Mouse (Mus musculus): ENCODE measurements around the gene Rab31. TPM values are rescaled to one million over a fixed set of nuclear protein-coding genes. Genes with fewer than 3 reads are reported as not detected.

The Rab31 gene
- polyA plus RNA-seq, 1 experiment from 2014 or later: 67.6 TPM

DNA sequence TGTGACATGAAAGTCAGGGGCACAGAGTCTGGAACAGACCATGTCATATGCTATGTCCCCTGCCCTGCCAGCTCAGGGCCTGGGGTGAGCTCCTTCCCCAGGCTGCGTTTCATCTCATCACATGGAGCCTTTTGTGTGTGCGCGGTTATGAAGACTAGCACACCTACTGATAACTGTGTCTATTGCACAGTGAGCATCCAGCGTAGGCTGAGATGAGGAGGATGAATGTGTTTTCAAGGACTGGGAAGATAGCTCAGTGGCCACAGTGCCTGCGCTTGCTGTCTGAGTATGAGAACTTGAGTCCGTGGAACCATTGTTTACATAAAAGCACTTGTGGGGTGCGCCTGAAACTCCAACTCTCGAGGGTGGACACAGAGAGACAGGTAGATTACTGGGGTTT, 96.0 kb downstream of the Rab31 start:
- ATAC-seq (ENCODE audit: low FRiP score): no peak
- Histone ChIP-seq H3K9ac (ENCODE audit: low read length) (no peak overlapping the region), H3K27me3 (ENCODE audit: control insufficient read depth, insufficient read depth, low read length) (no peaks in the 10 kb centered on the region), H3K4me1 (ENCODE audit: control insufficient read depth, insufficient read depth, low read length) (no peaks in the 10 kb centered on the region), H3K9me3 (ENCODE audit: control insufficient read depth, low read length) (no peaks in the 10 kb centered on the region), H3K4me3 (ENCODE audit: low read depth, low read length) (no peak overlapping the region), H3K27ac (ENCODE audit: low read depth, low read length) (no peak overlapping the region), H3K36me3 (ENCODE audit: control insufficient read depth, insufficient read depth, low read length) (no peaks in the 10 kb centered on the region), H3K4me2 (no peak overlapping the region)
- WGBS: 94% methylated on average over 8 of the region's 8 CpGs
- no peak for DNase-seq (ENCODE audit: low spot score, missing footprints)

GRCm38 (mm10) chr17:65675985-65676384, 96.6 kb downstream of the Rab31 start:
- no peak for DNase-seq (ENCODE audit: low spot score, missing footprints)
- Histone ChIP-seq H3K4me2 (no peak overlapping the region), H3K9me3 (ENCODE audit: control insufficient read depth, low read length) (no peaks in the 10 kb centered on the region), H3K4me1 (ENCODE audit: control insufficient read depth, insufficient read depth, low read length) (no peaks in the 10 kb centered on the region), H3K27me3 (ENCODE audit: control insufficient read depth, insufficient read depth, low read length) (no peaks in the 10 kb centered on the region), H3K4me3 (ENCODE audit: low read depth, low read length) (no peak overlapping the region), H3K9ac (ENCODE audit: low read length) (no peak overlapping the region), H3K36me3 (ENCODE audit: control insufficient read depth, insufficient read depth, low read length) (no peaks in the 10 kb centered on the region), H3K27ac (ENCODE audit: low read depth, low read length) (no peak overlapping the region)
- 90% methylated on average over 3 of the region's 3 CpGs for WGBS
- ATAC-seq (ENCODE audit: low FRiP score): no peak

GRCm38 (mm10) chr17:65674710-65675171, 97.8 kb downstream of the Rab31 start:
- Histone ChIP-seq H3K4me2 (no peak overlapping the region), H3K9ac (ENCODE audit: low read length) (no peak overlapping the region), H3K4me3 (ENCODE audit: low read depth, low read length) (no peak overlapping the region), H3K36me3 (ENCODE audit: control insufficient read depth, insufficient read depth, low read length) (no peaks in the 10 kb centered on the region), H3K4me1 (ENCODE audit: control insufficient read depth, insufficient read depth, low read length) (no peaks in the 10 kb centered on the region), H3K27ac (ENCODE audit: low read depth, low read length) (no peak overlapping the region), H3K27me3 (ENCODE audit: control insufficient read depth, insufficient read depth, low read length) (no peaks in the 10 kb centered on the region), H3K9me3 (ENCODE audit: control insufficient read depth, low read length) (no peaks in the 10 kb centered on the region)
- DNase-seq (ENCODE audit: low spot score, missing footprints) (no peak), ATAC-seq (ENCODE audit: low FRiP score) (no peak)
- 50% methylated on average over 1 of the region's 1 CpGs for WGBS

DNA sequence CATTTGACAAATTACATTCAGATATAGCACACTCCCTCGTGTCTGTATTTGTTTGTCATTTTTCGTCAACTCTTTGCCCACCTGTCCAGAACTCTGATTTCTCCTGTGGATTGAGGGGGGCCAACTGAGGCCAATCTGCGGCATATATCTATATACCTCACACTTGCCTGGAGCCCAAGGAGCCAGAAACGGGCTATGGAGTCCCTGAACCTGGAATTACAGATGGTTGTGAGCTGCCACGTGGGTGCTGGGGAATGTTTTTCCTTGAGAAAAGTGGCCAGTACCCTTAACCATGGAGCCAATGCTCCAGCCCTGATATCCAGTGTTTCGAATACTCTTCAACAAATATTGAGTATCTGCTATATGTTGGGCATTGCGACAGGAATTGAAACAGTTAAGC, 99.6 kb downstream of the Rab31 start:
- Histone ChIP-seq H3K9ac (ENCODE audit: low read length) (no peak overlapping the region), H3K27ac (ENCODE audit: low read depth, low read length) (no peak overlapping the region), H3K36me3 (ENCODE audit: control insufficient read depth, insufficient read depth, low read length) (no peaks in the 10 kb centered on the region), H3K4me1 (ENCODE audit: control insufficient read depth, insufficient read depth, low read length) (no peaks in the 10 kb centered on the region), H3K4me2 (no peak overlapping the region), H3K4me3 (ENCODE audit: low read depth, low read length) (no peak overlapping the region), H3K9me3 (ENCODE audit: control insufficient read depth, low read length) (no peaks in the 10 kb centered on the region), H3K27me3 (ENCODE audit: control insufficient read depth, insufficient read depth, low read length) (no peaks in the 10 kb centered on the region)
- 88% methylated on average over 7 of the region's 7 CpGs for WGBS
- DNase-seq (ENCODE audit: low spot score, missing footprints) (no peak), ATAC-seq (ENCODE audit: low FRiP score) (no peak)

DNA sequence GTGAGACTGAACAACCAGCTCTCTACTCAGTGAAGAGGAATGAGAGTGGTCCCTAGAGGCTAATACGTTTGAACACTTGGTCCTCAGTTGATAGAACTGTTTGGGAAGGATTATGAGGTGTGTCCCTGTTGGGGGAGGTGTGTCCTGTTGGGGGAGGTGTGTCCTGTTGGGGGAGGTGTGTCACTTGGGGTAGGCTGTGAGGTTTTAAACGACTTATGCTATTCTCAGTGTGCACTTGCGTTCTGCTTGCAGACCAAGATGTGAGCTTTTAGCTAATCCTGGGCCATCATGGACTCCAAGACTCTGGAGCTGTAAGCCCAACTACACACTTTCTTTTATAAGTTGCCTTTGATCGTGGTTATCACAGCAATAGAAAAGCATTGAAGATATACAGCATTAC, 103.5 kb downstream of the Rab31 start:
- Histone ChIP-seq H3K27me3 (ENCODE audit: control insufficient read depth, insufficient read depth, low read length) (no peaks in the 10 kb centered on the region), H3K4me1 (ENCODE audit: control insufficient read depth, insufficient read depth, low read length) (no peaks in the 10 kb centered on the region), H3K9me3 (ENCODE audit: control insufficient read depth, low read length) (no peaks in the 10 kb centered on the region), H3K4me3 (ENCODE audit: low read depth, low read length) (no peak overlapping the region), H3K9ac (ENCODE audit: low read length) (no peak overlapping the region), H3K36me3 (ENCODE audit: control insufficient read depth, insufficient read depth, low read length) (no peaks in the 10 kb centered on the region), H3K4me2 (no peak overlapping the region), H3K27ac (ENCODE audit: low read depth, low read length) (no peak overlapping the region)
- ATAC-seq (ENCODE audit: low FRiP score) (no peak), DNase-seq (ENCODE audit: low spot score, missing footprints) (peak; percentile 54)
- 86% methylated on average over 4 of the region's 4 CpGs for WGBS

GRCm38 (mm10) chr17:65667792-65668191, 104.8 kb downstream of the Rab31 start:
- no peak for DNase-seq (ENCODE audit: low spot score, missing footprints)
- no peak overlapping the region for H3K4me3 ChIP-seq (ENCODE audit: low read depth, low read length)
- H3K9me3 ChIP-seq (ENCODE audit: control insufficient read depth, low read length): no peaks in the 10 kb centered on the region
- WGBS: 92% methylated on average over 14 of the region's 14 CpGs
- H3K27me3 ChIP-seq (ENCODE audit: control insufficient read depth, insufficient read depth, low read length): no peaks in the 10 kb centered on the region
- no peaks in the 10 kb centered on the region for H3K36me3 ChIP-seq (ENCODE audit: control insufficient read depth, insufficient read depth, low read length)
- H3K27ac ChIP-seq (ENCODE audit: low read depth, low read length): no peak overlapping the region
- H3K4me2 ChIP-seq: no peak overlapping the region
- H3K4me1 ChIP-seq (ENCODE audit: control insufficient read depth, insufficient read depth, low read length): no peaks in the 10 kb centered on the region
- H3K9ac ChIP-seq (ENCODE audit: low read length): no peak overlapping the region
- no peak for ATAC-seq (ENCODE audit: low FRiP score)

DNA sequence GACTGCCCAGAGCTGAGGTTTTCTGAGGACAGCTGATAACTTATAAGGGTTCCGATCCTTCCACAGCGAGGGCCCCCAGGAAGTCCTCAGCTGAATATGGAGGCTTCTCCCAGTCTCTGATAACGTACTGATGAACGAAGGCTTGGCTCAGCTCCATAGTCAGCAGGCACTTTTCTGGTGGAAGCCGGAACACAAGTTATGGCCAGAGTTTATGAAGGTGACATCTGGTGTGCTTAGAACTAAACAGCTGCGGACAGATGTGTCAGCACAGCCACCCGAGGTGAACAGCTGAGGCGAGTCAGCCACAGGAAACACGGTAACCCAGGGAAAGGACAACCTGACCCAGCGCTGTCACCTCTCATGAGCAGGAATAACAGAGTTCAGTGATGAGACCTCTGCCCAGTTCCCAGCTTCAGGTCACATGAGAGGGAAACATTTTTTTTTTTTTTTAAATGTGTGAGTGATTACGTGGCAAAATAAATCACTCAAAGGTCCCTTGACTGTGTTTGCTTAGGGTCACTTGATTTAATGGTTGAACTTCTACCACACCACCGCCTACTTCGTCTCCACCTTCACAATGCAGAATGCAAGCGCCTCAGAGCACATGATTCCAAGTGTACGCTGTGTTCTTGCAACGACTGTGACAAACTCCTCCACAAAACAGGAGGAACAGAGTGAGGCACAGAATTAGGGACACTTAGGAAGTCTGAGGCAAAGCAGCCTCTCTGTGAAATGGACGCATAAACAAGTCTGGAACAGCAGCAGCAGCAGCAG, 106.0 kb downstream of the Rab31 start:
- Histone ChIP-seq H3K4me2 (no peak overlapping the region), H3K27ac (ENCODE audit: low read depth, low read length) (no peak overlapping the region), H3K4me3 (ENCODE audit: low read depth, low read length) (no peak overlapping the region), H3K9me3 (ENCODE audit: control insufficient read depth, low read length) (no peaks in the 10 kb centered on the region), H3K9ac (ENCODE audit: low read length) (no peak overlapping the region), H3K4me1 (ENCODE audit: control insufficient read depth, insufficient read depth, low read length) (no peaks in the 10 kb centered on the region), H3K27me3 (ENCODE audit: control insufficient read depth, insufficient read depth, low read length) (no peaks in the 10 kb centered on the region), H3K36me3 (ENCODE audit: control insufficient read depth, insufficient read depth, low read length) (no peaks in the 10 kb centered on the region)
- DNase-seq (ENCODE audit: low spot score, missing footprints) (peak; percentile 60), ATAC-seq (ENCODE audit: low FRiP score) (no peak)
- 84% methylated on average over 17 of the region's 17 CpGs for WGBS

- no peak for ATAC-seq (ENCODE audit: low FRiP score)
Measured at GRCm38 (mm10) chr17:65665786-65666387, 106.7 kb downstream of the Rab31 start.

GRCm38 (mm10) chr17:65663329-65664078, 109.0 kb downstream of the Rab31 start:
- Histone ChIP-seq H3K4me3 (ENCODE audit: low read depth, low read length) (no peak overlapping the region), H3K36me3 (ENCODE audit: control insufficient read depth, insufficient read depth, low read length) (no peaks in the 10 kb centered on the region), H3K27me3 (ENCODE audit: control insufficient read depth, insufficient read depth, low read length) (no peaks in the 10 kb centered on the region), H3K4me1 (ENCODE audit: control insufficient read depth, insufficient read depth, low read length) (no peaks in the 10 kb centered on the region), H3K9me3 (ENCODE audit: control insufficient read depth, low read length) (no peaks in the 10 kb centered on the region), H3K27ac (ENCODE audit: low read depth, low read length) (no peak overlapping the region), H3K4me2 (no peak overlapping the region), H3K9ac (ENCODE audit: low read length) (no peak overlapping the region)
- ATAC-seq (ENCODE audit: low FRiP score) (no peak), DNase-seq (ENCODE audit: low spot score, missing footprints) (peak; percentile 72)
- 82% methylated on average over 14 of the region's 14 CpGs for WGBS

More at GRCm38 (mm10) chr17:65665786-65666387, 106.7 kb downstream of the Rab31 start:
- WGBS: 93% methylated on average over 12 of the region's 12 CpGs
- DNase-seq (ENCODE audit: low spot score, missing footprints): peak; percentile 51
- Histone ChIP-seq H3K4me2 (no peak overlapping the region), H3K36me3 (ENCODE audit: control insufficient read depth, insufficient read depth, low read length) (no peaks in the 10 kb centered on the region), H3K4me1 (ENCODE audit: control insufficient read depth, insufficient read depth, low read length) (no peaks in the 10 kb centered on the region), H3K9ac (ENCODE audit: low read length) (no peak overlapping the region), H3K27ac (ENCODE audit: low read depth, low read length) (no peak overlapping the region), H3K9me3 (ENCODE audit: control insufficient read depth, low read length) (no peaks in the 10 kb centered on the region), H3K27me3 (ENCODE audit: control insufficient read depth, insufficient read depth, low read length) (no peaks in the 10 kb centered on the region), H3K4me3 (ENCODE audit: low read depth, low read length) (no peak overlapping the region)

Data from midbrain, embryonic 11.5 days (tissue).